Mouse (Mus musculus): ENCODE data around the gene Ifnar1.

Gene Ifnar1

GRCm38 (mm10) chr16:91461066-91461638 is 23.9 kb upstream of the Ifnar1 start:
- no peak for DNase-seq (ENCODE audit: low spot score)

GRCm38 (mm10) chr16:91461773-91462181 is 23.3 kb upstream of the Ifnar1 start:
- no peak for DNase-seq (ENCODE audit: low spot score)

GRCm38 (mm10) chr16:91462644-91463043 is 22.4 kb upstream of the Ifnar1 start:
- no peak for DNase-seq (ENCODE audit: low spot score)

GRCm38 (mm10) chr16:91463400-91463799 is 21.6 kb upstream of the Ifnar1 start:
- no peak for DNase-seq (ENCODE audit: low spot score)

GRCm38 (mm10) chr16:91463836-91464400 is 21.1 kb upstream of the Ifnar1 start:
- no peak for DNase-seq (ENCODE audit: low spot score)

GRCm38 (mm10) chr16:91464594-91465504 is 20.2 kb upstream of the Ifnar1 start:
- DNase-seq (ENCODE audit: low spot score): peak; percentile 81

- no peak for DNase-seq (ENCODE audit: low spot score)
Measured at GRCm38 (mm10) chr16:91465505-91466240, 19.4 kb upstream of the Ifnar1 start.

- DNase-seq (ENCODE audit: low spot score): no peak
Measured at GRCm38 (mm10) chr16:91466566-91466965, 18.5 kb upstream of the Ifnar1 start.

- DNase-seq (ENCODE audit: low spot score): no peak
Measured at GRCm38 (mm10) chr16:91470470-91470869, 14.6 kb upstream of the Ifnar1 start.

GRCm38 (mm10) chr16:91471481-91471880 is 13.6 kb upstream of the Ifnar1 start:
- DNase-seq (ENCODE audit: low spot score): no peak

GRCm38 (mm10) chr16:91475753-91476152 is 9.3 kb upstream of the Ifnar1 start:
- DNase-seq (ENCODE audit: low spot score): no peak

GRCm38 (mm10) chr16:91478067-91478466 is 7.0 kb upstream of the Ifnar1 start:
- DNase-seq (ENCODE audit: low spot score): no peak

- no peak for DNase-seq (ENCODE audit: low spot score)
Measured at GRCm38 (mm10) chr16:91480517-91480916, 4.5 kb upstream of the Ifnar1 start.

GRCm38 (mm10) chr16:91484387-91484786 is 651 bp upstream of the Ifnar1 start:
- no peak for DNase-seq (ENCODE audit: low spot score)

GRCm38 (mm10) chr16:91485841-91486240 is 803 bp downstream of the Ifnar1 start:
- DNase-seq (ENCODE audit: low spot score): no peak

GRCm38 (mm10) chr16:91488066-91488465 is 3.0 kb downstream of the Ifnar1 start:
- no peak for DNase-seq (ENCODE audit: low spot score)

- DNase-seq (ENCODE audit: low spot score): no peak
Measured at GRCm38 (mm10) chr16:91490897-91491296, 5.9 kb downstream of the Ifnar1 start.

- DNase-seq (ENCODE audit: low spot score): no peak
Measured at GRCm38 (mm10) chr16:91491473-91491872, 6.4 kb downstream of the Ifnar1 start.

GRCm38 (mm10) chr16:91495501-91495900 is 10.5 kb downstream of the Ifnar1 start:
- DNase-seq (ENCODE audit: low spot score): no peak

GRCm38 (mm10) chr16:91496206-91496605 is 11.2 kb downstream of the Ifnar1 start:
- DNase-seq (ENCODE audit: low spot score): no peak

- no peak for DNase-seq (ENCODE audit: low spot score)
Measured at GRCm38 (mm10) chr16:91496766-91497165, 11.7 kb downstream of the Ifnar1 start.

GRCm38 (mm10) chr16:91498041-91498440 is 13.0 kb downstream of the Ifnar1 start:
- no peak for DNase-seq (ENCODE audit: low spot score)
